Mouse (Mus musculus): ENCODE results near the gene Gprc5c.
"Not testable (repeated sequence)": the region's sequence is repeated elsewhere in the genome, so short reads cannot be mapped to it uniquely, and the experiment has no call there.

Gprc5c gene

DNA sequence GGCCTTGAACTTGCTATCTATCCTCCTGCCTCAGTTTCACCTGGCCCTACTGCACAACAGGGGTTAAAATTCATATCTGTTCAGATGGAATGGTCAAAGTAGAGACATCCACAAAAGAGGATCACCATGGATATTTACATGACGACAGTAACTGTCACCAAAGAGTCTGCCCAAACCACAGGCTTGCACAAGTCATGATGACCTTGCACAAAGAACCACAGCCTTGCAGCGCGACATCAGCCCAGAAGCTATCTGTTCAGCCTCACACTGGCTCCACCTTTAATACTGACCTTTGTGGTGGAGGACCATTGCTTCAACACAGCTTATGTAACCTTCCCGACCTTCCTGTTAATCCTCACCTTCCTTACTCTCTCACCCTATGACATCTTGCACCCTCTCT is 56.6 kb downstream of the Gprc5c start:
- DNase-seq (ENCODE audit: extremely low read depth, low read depth) = no peak

GRCm38 (mm10) chr11:114908086-114908485 is 57.1 kb downstream of the Gprc5c start:
- no peak for DNase-seq (ENCODE audit: extremely low read depth, low read depth)

DNA sequence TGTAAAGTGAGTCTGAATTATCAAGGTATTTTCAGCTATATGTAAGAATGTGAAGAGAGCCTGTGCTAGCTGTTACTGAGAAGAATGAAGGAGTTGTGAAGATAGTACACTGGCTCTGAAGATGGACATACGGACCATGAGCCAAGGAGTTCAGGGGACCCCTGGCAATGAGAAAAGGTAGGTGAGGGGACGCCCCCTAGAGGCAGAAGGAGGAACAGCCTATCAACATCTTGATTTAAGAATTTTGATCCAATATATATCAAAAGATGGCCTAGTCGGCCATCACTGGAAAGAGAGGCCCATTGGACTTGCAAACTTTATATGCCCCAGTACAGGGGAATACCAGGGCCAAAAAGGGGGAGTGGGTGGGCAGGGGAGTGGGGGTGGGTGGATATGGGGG is 58.6 kb downstream of the Gprc5c start:
- not testable (repeated sequence) for DNase-seq (ENCODE audit: extremely low read depth, low read depth)

DNA sequence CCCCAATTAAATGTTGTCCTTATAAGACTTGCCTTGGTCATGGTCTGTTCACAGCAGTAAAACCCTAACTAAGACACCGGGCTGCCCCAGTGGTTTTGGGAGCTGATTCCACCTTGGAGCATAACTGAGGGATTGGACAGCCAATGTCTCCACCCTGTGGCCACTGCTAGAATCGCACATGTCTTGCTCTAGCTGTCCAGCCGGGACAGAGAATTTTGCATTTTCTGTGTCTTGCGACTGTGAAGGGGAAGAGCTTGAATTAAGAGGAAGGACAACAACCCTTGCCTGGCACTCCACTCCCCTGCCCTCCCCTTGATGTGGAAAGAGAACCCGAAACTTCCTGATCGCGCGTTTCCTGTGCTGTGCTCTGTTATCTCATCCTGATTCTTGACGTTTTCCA is 61.9 kb downstream of the Gprc5c start:
- DNase-seq (ENCODE audit: extremely low read depth, low read depth) = no peak

DNA sequence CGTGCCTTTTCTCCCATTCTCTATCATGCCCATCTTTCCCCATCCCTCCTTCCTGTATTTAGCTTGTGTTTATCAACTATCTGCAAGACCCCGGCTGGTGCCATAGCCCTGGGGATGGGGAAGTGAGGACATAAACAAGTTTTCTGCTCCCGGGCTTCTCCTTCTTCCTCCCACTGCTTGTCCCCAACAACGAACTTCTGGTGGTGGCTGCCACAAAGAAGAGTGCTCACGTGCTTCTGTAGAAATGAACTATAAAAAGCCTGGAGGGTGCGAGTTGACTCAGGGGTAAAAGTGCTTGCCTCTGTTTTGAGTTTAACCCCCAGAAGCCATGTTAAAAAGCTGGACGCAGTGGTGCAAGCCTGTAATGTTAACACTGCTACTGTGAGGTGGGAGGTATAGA is 64.0 kb downstream of the Gprc5c start:
- DNase-seq (ENCODE audit: extremely low read depth, low read depth) = no peak

DNA sequence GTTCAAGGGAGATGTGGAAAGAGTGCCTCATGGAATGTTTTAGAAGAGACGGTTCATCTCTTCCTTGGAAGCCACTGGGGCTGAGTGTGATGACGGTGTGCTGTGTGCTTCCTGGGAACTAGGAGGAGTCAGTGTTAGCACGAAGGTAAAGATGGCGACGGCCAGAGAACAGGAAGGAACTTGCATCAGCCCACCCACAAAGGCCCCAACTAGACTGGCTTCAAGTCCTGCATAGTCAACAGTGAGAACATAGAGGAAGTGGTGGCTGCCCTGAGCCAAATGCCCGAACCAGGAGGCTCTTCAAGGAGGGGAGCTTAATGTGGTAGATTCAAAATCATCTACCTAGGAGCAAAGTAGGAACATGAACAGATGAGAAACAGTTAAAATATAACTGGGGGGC is 66.2 kb downstream of the Gprc5c start:
- no peak for DNase-seq (ENCODE audit: extremely low read depth, low read depth)
